ENCODE assay signal across 8 mouse cellular contexts in genomic region chr2:59160605-59160963, GRCm38 (mm10). TPM values are rescaled to one million over a fixed set of nuclear protein-coding genes. Genes with fewer than 3 reads are reported as not detected.
DNase-seq lines count a peak whose midpoint lies in the region; ATAC-seq lines count a peak whose summit lies in the region.

TSS of gene Ccdc148 (minus strand) at chr2:59160683.
TSS of gene Pkp4 (plus strand) at chr2:59160850.

- H3K4me1 ChIP-seq in hindbrain, embryonic 13.5 days (replicated peaks) = peaks cover 23% of the 10 kb centered on the region

- DNase-seq in R1 (ENCODE audit: low read depth, low spot score) = peak; percentile 98
- peak; percentile 93 to 97 for DNase-seq in cerebellum, postnatal 10 days
- peak; percentile 73 to 83 for DNase-seq in frontal cortex, postnatal 25 days (ENCODE audit: low spot score in 2 of 2)
- DNase-seq in layer of hippocampus, postnatal 14 days (ENCODE audit: low spot score in 2 of 2) = peak; percentile 86 to 94
- DNase-seq in lung, postnatal 10 days = peak; percentile 95
- peak; percentile 82 for DNase-seq in ovary, postnatal 14 days (ENCODE audit: low spot score)
- DNase-seq in thymus, postnatal 10 days (ENCODE audit: low spot score in 2 of 2) = peak; percentile 88 to 89

- H3K9me3 ChIP-seq in hindbrain, embryonic 13.5 days = no peaks in the 10 kb centered on the region

- peak within 1 kb of the TSS; percentile 88 for H3K9ac ChIP-seq in hindbrain, embryonic 13.5 days

- H3K4me3 ChIP-seq in hindbrain, embryonic 13.5 days = peak within 1 kb of the TSS; percentile 94

- H3K27me3 ChIP-seq in hindbrain, embryonic 13.5 days = no peaks in the 10 kb centered on the region

- peak within 1 kb of the TSS; percentile 89 for H3K27ac ChIP-seq in hindbrain, embryonic 13.5 days

- H3K4me2 ChIP-seq in hindbrain, embryonic 13.5 days = peak within 1 kb of the TSS; percentile 76

- no peaks in the 10 kb centered on the region for H3K36me3 ChIP-seq in hindbrain, embryonic 13.5 days

- peak; percentile 99 for ATAC-seq in hindbrain, embryonic 13.5 days (ENCODE audit: low FRiP score)

- WGBS in hindbrain, embryonic 13.5 days = under 1% methylated on average over 26 of the region's 37 CpGs

RNA-seq across cellular contexts. Expression of gene Ccdc148, which starts in this region (rescaled TPM):
- 4.3 and 4.6 TPM in 2 replicates for polyA plus RNA-seq in hindbrain, embryonic 13.5 days (2015; fragmentation: Nextera tagmentation; extraction: Ambion mirVana)
- total RNA-seq in layer of hippocampus, postnatal 14 days (2021) = 10 to 100 TPM in 1 of 2 experiments, 1 to 10 TPM in 1; 10.0 to 10.1 TPM

RNA-seq across cellular contexts. Expression of gene Pkp4, which starts in this region (rescaled TPM):
- polyA plus RNA-seq in hindbrain, embryonic 13.5 days (2015; fragmentation: Nextera tagmentation; extraction: Ambion mirVana) = 18.3 and 19.2 TPM in 2 replicates
- 100 to 1,000 TPM; 267 to 275 TPM for total RNA-seq in layer of hippocampus, postnatal 14 days (2021)

Comparison
In these comparisons a context has a peak if more than half of its experiments do, and no peak if none do; other contexts are left out.
1. Peak in every context shown above with its lines: DNase-seq, ATAC-seq, H3K4me3 ChIP-seq and H3K27ac ChIP-seq.